Mouse (Mus musculus): ENCODE data around the gene Lrp6. TPM values are rescaled to one million over a fixed set of nuclear protein-coding genes. Genes with fewer than 3 reads are reported as not detected.

Gene Lrp6
- total and polyA plus RNA-seq, 2 experiments from 2014 or later: 15.9 to 26.6 TPM

DNA sequence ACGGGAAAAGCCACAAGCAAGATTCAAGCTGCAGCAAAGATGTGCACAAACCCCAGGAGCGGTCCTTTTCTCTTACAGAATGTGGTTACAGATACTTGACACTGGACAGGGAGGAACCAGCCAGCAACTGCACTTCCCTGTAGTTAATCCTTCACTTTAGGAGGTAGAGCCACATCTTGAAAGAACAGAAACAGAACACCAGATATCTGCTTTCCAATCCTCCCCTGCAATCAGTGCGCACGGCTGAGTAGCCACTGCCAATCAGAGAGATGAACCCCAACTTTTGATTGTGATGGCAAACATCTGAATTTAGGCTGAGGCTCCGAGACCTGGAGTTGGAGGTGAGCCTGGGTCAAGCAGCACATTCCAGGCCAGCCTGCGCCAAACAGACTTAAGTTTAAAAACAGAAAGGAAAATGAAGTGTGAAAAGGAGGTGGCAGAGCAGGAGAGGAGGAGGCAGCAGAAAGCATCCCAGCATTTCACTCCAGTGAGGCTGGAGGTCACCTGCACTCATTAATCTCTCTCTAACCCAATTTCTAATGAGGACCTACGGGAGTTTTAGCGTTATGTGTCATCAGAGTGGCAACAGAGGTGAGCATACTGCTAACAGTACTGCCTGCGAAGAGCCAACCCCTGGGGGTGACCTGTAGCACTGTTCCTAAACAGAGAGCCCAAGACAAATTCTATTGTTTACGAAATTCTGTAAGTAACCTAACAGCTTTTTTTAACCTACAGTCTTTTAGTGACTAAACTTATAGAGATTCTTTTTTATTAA lies 39.8 kb downstream of the Lrp6 start:
- no peak overlapping the region for H3K9ac ChIP-seq (replicated peaks; ENCODE audit: low read depth, low read length)
- no peak for DNase-seq (ENCODE audit: low spot score)
- H3K4me3 ChIP-seq (ENCODE audit: low read depth, low read length): no peak overlapping the region
- H3K4me1 ChIP-seq (ENCODE audit: control insufficient read depth, insufficient read depth): peaks cover 22% of the 10 kb centered on the region; the same call in 1 of the 2 replicates
- H3K9me3 ChIP-seq (replicated peaks; ENCODE audit: control insufficient read depth, low read length): no peaks in the 10 kb centered on the region; the same call in 1 of the 2 replicates
- TF ChIP-seq EP300 (IDR thresholded peaks at IDR 0.05; ENCODE audit: low read depth) (no peak), CTCF (IDR thresholded peaks at IDR 0.05; ENCODE audit: low read depth) (no peak)
- no peaks in the 10 kb centered on the region for H3K36me3 ChIP-seq (replicated peaks; ENCODE audit: control insufficient read depth, insufficient read depth, low read length)
- WGBS: 45% methylated on average over 10 of the region's 10 CpGs
- ATAC-seq (ENCODE audit: insufficient read depth, low read depth): no peak
- H3K27me3 ChIP-seq (ENCODE audit: control insufficient read depth, insufficient read depth, low read length): no peaks in the 10 kb centered on the region
- H3K4me2 ChIP-seq (ENCODE audit: low read depth, low read length): no peak overlapping the region
- H3K27ac ChIP-seq (ENCODE audit: low read depth): no peak overlapping the region

DNA sequence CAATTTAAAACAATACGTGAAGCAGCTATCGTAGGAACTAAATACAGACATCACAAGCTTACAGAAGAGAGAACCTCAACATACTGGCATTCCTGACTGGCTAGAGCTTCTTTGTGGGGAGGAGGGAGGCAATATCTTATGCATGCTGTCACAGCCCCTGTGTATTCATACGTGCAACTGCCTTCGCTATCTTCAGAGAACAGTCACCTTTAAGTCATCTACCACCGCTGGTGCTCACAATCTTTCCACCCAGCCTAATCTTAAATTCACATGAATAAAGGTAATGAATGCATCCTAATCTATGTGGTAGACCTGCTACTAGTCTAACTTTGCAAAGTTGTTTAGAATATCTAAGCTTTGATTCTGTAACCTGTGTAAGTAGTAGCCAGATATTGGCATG lies 40.5 kb downstream of the Lrp6 start:
- no peaks in the 10 kb centered on the region for H3K27me3 ChIP-seq (ENCODE audit: control insufficient read depth, insufficient read depth, low read length)
- 38% methylated on average over 5 of the region's 5 CpGs for WGBS

DNA sequence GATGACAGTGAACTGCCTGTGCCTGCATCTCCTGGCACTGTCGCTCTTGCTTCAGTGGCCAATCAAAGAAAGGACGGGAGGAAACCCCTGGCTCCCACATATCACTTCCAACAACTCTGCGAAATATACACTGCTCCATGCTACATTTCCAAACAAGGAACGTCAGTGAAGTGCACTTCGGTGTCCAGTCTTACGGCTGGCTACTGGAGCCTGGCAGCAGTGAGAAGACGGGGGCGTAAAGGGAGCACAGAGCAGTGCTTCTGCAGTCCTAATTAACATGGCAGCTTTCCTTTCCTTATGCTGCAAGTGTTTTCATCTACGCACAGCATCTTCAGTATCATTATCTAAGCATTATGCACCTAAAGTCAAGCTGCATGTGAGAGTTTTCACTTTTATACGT lies 45.4 kb downstream of the Lrp6 start:
- H3K4me2 ChIP-seq (ENCODE audit: low read depth, low read length): no peak overlapping the region
- H3K27me3 ChIP-seq (ENCODE audit: control insufficient read depth, insufficient read depth, low read length): no peaks in the 10 kb centered on the region
- WGBS: 61% methylated on average over 10 of the region's 10 CpGs
- H3K4me3 ChIP-seq (ENCODE audit: low read depth, low read length): no peak overlapping the region
- H3K36me3 ChIP-seq (replicated peaks; ENCODE audit: control insufficient read depth, insufficient read depth, low read length): no peaks in the 10 kb centered on the region
- no peak for ATAC-seq (ENCODE audit: insufficient read depth, low read depth)
- TF ChIP-seq CTCF (IDR thresholded peaks at IDR 0.05; ENCODE audit: low read depth) (no peak), EP300 (IDR thresholded peaks at IDR 0.05; ENCODE audit: low read depth) (no peak)
- H3K4me1 ChIP-seq (ENCODE audit: control insufficient read depth, insufficient read depth): peaks cover 7% of the 10 kb centered on the region; the same call in 1 of the 2 replicates
- no peak overlapping the region for H3K27ac ChIP-seq (ENCODE audit: low read depth)
- no peak for DNase-seq (ENCODE audit: low spot score)
- no peak overlapping the region for H3K9ac ChIP-seq (replicated peaks; ENCODE audit: low read depth, low read length)
- H3K9me3 ChIP-seq (replicated peaks; ENCODE audit: control insufficient read depth, low read length): no peaks in the 10 kb centered on the region

More for the DNA sequence above, 40.5 kb downstream of the Lrp6 start:
- Histone ChIP-seq H3K4me1 (ENCODE audit: control insufficient read depth, insufficient read depth) (peaks cover 22% of the 10 kb centered on the region; the same call in 1 of the 2 replicates), H3K9me3 (replicated peaks; ENCODE audit: control insufficient read depth, low read length) (no peaks in the 10 kb centered on the region; the same call in 1 of the 2 replicates), H3K27ac (ENCODE audit: low read depth) (no peak overlapping the region), H3K4me3 (ENCODE audit: low read depth, low read length) (no peak overlapping the region), H3K9ac (replicated peaks; ENCODE audit: low read depth, low read length) (no peak overlapping the region), H3K36me3 (replicated peaks; ENCODE audit: control insufficient read depth, insufficient read depth, low read length) (no peaks in the 10 kb centered on the region), H3K4me2 (ENCODE audit: low read depth, low read length) (no peak overlapping the region)
- DNase-seq (ENCODE audit: low spot score) (no peak), ATAC-seq (ENCODE audit: insufficient read depth, low read depth) (no peak)
- TF ChIP-seq CTCF (IDR thresholded peaks at IDR 0.05; ENCODE audit: low read depth) (no peak), EP300 (IDR thresholded peaks at IDR 0.05; ENCODE audit: low read depth) (no peak)

DNA sequence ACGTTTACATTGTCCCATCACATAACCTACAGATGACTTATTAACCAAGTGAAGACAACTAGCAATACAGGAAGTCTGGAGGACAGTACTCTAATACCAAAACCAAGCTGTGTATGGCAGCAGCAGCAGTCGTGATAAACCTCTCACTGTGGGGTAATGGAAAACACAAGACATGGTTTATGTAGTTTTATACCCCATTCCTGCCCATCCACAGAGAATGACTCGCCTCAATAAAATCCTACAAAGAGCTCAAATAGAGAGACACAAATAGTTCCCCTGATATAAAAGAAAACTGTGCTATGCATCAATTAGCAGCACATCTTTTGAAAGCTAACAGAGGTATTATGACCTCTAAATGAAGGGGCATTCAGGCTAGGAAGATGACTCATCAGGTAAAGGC lies 45.9 kb downstream of the Lrp6 start:
- Histone ChIP-seq H3K4me1 (ENCODE audit: control insufficient read depth, insufficient read depth) (peaks cover 6% of the 10 kb centered on the region; the same call in 1 of the 2 replicates), H3K4me3 (ENCODE audit: low read depth, low read length) (no peak overlapping the region), H3K9ac (replicated peaks; ENCODE audit: low read depth, low read length) (no peak overlapping the region), H3K27ac (ENCODE audit: low read depth) (no peak overlapping the region), H3K36me3 (replicated peaks; ENCODE audit: control insufficient read depth, insufficient read depth, low read length) (no peaks in the 10 kb centered on the region), H3K27me3 (ENCODE audit: control insufficient read depth, insufficient read depth, low read length) (no peaks in the 10 kb centered on the region), H3K9me3 (replicated peaks; ENCODE audit: control insufficient read depth, low read length) (no peaks in the 10 kb centered on the region), H3K4me2 (ENCODE audit: low read depth, low read length) (no peak overlapping the region)
- no peak for DNase-seq (ENCODE audit: low spot score)
- 71% methylated on average over 3 of the region's 3 CpGs for WGBS
- TF ChIP-seq CTCF (IDR thresholded peaks at IDR 0.05; ENCODE audit: low read depth) (no peak), EP300 (IDR thresholded peaks at IDR 0.05; ENCODE audit: low read depth) (no peak)
- ATAC-seq (ENCODE audit: insufficient read depth, low read depth): no peak

DNA sequence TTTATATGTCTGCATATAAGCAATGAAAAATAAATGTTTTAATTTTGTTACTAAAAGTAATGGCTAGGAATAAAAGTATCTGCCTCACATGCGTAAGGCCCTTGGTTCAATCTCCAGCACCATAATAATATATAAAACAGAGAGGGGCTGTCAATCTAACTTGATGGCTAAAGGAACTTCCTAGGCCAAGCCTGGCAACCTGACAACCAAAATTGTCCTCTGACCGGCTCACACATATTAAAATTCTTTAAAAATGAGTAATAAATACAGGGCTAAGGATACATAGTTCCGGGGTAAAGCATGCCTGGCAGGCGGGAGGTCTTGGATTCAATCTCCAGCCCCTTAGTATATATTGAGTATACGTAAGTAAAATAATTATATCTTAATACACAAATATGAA lies 48.3 kb downstream of the Lrp6 start:
- ATAC-seq (ENCODE audit: insufficient read depth, low read depth) (no peak), DNase-seq (ENCODE audit: low spot score) (no peak)
- Histone ChIP-seq H3K9me3 (replicated peaks; ENCODE audit: control insufficient read depth, low read length) (no peaks in the 10 kb centered on the region), H3K27ac (ENCODE audit: low read depth) (no peak overlapping the region), H3K9ac (replicated peaks; ENCODE audit: low read depth, low read length) (no peak overlapping the region), H3K27me3 (ENCODE audit: control insufficient read depth, insufficient read depth, low read length) (no peaks in the 10 kb centered on the region), H3K4me1 (ENCODE audit: control insufficient read depth, insufficient read depth) (peaks cover 6% of the 10 kb centered on the region; the same call in 1 of the 2 replicates), H3K4me2 (ENCODE audit: low read depth, low read length) (no peak overlapping the region), H3K4me3 (ENCODE audit: low read depth, low read length) (no peak overlapping the region), H3K36me3 (replicated peaks; ENCODE audit: control insufficient read depth, insufficient read depth, low read length) (no peaks in the 10 kb centered on the region)
- TF ChIP-seq CTCF (IDR thresholded peaks at IDR 0.05; ENCODE audit: low read depth) (no peak), EP300 (IDR thresholded peaks at IDR 0.05; ENCODE audit: low read depth) (no peak)
- 81% methylated on average over 5 of the region's 5 CpGs for WGBS

All from heart, postnatal 0 days (tissue).